Mouse (Mus musculus) granulocyte monocyte progenitor cell, adult 5-6 weeks (primary cell): ENCODE results near the gene Itsn1. TPM values are rescaled to one million over a fixed set of nuclear protein-coding genes. Genes with fewer than 3 reads are reported as not detected.

Experiments used
- ATAC-seq: replicated peaks from 2 replicates; pipeline ENCODE4 v1.8.0; 2016; ENCODE audit warnings: mild to moderate bottlenecking, moderate TSS enrichment, inconsistent platforms; ENCODE audit not compliant: poor library complexity, severe bottlenecking
- total RNA-seq, 2 experiments: library from RNA; stranded (forward) in 1 of 2; stranded (reverse) in 1 of 2; fragments of 200-712, 200-1000 nt in 1 of 2; fragments of >200 nt in 1 of 2; fragmentation: Nextera tagmentation in 1 of 2; gene quantifications; 2 replicates each; pipeline ENCODE4 v1.2.3; 2014 to 2017

The Itsn1 gene
- total RNA-seq, 2 experiments from 2014 or later: 7.0 to 10.7 TPM

- ATAC-seq: no peak
These were observed 240.5 kb downstream of the Itsn1 start for GRCm38 (mm10) chr16:91969516-91970031.

Other genes starting within 250 kb of the Itsn1 start
- 32.3 and 42.5 TPM in 2 replicates for gene Ifnar1, start 244.0 kb upstream of the Itsn1 start, total RNA-seq (2014; fragmentation: Nextera tagmentation)
- gene Ifnar1, start 244.0 kb upstream of the Itsn1 start, total RNA-seq (2017): 33.3 and 35.6 TPM in 2 replicates
- gene Ifngr2, start 182.2 kb upstream of the Itsn1 start, total RNA-seq (2014; fragmentation: Nextera tagmentation): 29.2 TPM in 2 replicates
- 12.8 and 13.0 TPM in 2 replicates for gene Ifngr2, start 182.2 kb upstream of the Itsn1 start, total RNA-seq (2017)
- 56.8 and 64.9 TPM in 2 replicates for gene Tmem50b, start 131.5 kb upstream of the Itsn1 start, total RNA-seq (2014; fragmentation: Nextera tagmentation)
- 38.5 and 41.1 TPM in 2 replicates for gene Tmem50b, start 131.5 kb upstream of the Itsn1 start, total RNA-seq (2017)
- 2.4 and 2.8 TPM in 2 replicates for gene Dnajc28, start 110.3 kb upstream of the Itsn1 start, total RNA-seq (2014; fragmentation: Nextera tagmentation)
- 6.1 and 9.2 TPM in 2 replicates for gene Dnajc28, start 110.3 kb upstream of the Itsn1 start, total RNA-seq (2017)
- 169 and 244 TPM in 2 replicates for gene Gart, start 82.3 kb upstream of the Itsn1 start, total RNA-seq (2014; fragmentation: Nextera tagmentation)
- 443 and 453 TPM in 2 replicates for gene Gart, start 82.3 kb upstream of the Itsn1 start, total RNA-seq (2017)
- 326 and 356 TPM in 2 replicates for gene Son, start 81.8 kb upstream of the Itsn1 start, total RNA-seq (2014; fragmentation: Nextera tagmentation)
- 242 and 285 TPM in 2 replicates for gene Son, start 81.8 kb upstream of the Itsn1 start, total RNA-seq (2017)
- gene Donson, start 40.5 kb upstream of the Itsn1 start, total RNA-seq (2014; fragmentation: Nextera tagmentation): 13.1 and 23.0 TPM in 2 replicates
- 20.8 and 32.8 TPM in 2 replicates for gene Donson, start 40.5 kb upstream of the Itsn1 start, total RNA-seq (2017)
- gene Cryzl1, start 306 bp upstream of the Itsn1 start, total RNA-seq (2014; fragmentation: Nextera tagmentation): 43.5 and 55.5 TPM in 2 replicates
- gene Cryzl1, start 306 bp upstream of the Itsn1 start, total RNA-seq (2017): 65.5 and 85.7 TPM in 2 replicates